Mouse (Mus musculus) heart, postnatal 0 days (tissue): ENCODE data around the gene Atpif1.

ENCODE experiments used
- CTCF ChIP-seq: IDR thresholded peaks from 2 replicates; pipeline ENCODE4 v1.5.1; 2016; ENCODE audit warnings: antibody characterized with exemption, control low read depth, low read depth
- EP300 ChIP-seq: IDR thresholded peaks from 2 replicates; pipeline ENCODE4 v1.6.1; 2016; ENCODE audit warnings: antibody characterized with exemption, low read depth

DNA sequence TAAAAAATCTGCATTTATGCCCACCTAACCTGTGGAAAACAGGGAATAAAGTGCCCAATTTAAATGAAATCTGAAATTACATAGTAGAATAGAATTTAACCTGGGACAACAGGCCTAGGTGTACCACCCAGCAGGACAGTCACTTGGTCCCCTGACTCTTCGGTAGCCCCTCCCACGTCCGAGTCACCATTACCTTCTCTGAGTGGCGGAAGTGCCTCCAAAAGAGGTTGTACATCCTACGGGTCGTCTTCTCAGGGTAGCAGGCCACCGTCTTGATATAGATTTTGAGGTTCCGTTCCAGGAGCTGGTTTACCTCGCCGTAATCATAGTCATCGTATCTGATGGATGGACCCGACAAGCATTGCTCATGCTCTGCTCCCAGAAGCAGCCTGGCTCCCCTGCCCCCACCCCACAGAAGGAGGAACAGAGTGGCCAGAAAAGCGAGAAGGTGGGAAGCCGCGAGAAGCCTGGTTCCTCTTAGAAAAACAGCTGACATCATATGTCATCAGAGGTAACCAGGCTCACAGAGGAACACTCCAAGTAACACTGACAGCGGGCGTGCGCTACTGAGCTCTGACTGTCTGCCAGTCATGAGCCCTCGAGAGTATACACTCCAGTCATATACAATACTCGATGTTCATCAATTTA is 39.1 kb downstream of the Atpif1 start:
- TF ChIP-seq CTCF (no peak), EP300 (no peak)
